Mouse (Mus musculus): ENCODE data around the gene Ctnnbl1.
A peak's percentile ranks its signal among the peaks of the same experiment; 100 is the strongest.

Ctnnbl1 gene

DNA sequence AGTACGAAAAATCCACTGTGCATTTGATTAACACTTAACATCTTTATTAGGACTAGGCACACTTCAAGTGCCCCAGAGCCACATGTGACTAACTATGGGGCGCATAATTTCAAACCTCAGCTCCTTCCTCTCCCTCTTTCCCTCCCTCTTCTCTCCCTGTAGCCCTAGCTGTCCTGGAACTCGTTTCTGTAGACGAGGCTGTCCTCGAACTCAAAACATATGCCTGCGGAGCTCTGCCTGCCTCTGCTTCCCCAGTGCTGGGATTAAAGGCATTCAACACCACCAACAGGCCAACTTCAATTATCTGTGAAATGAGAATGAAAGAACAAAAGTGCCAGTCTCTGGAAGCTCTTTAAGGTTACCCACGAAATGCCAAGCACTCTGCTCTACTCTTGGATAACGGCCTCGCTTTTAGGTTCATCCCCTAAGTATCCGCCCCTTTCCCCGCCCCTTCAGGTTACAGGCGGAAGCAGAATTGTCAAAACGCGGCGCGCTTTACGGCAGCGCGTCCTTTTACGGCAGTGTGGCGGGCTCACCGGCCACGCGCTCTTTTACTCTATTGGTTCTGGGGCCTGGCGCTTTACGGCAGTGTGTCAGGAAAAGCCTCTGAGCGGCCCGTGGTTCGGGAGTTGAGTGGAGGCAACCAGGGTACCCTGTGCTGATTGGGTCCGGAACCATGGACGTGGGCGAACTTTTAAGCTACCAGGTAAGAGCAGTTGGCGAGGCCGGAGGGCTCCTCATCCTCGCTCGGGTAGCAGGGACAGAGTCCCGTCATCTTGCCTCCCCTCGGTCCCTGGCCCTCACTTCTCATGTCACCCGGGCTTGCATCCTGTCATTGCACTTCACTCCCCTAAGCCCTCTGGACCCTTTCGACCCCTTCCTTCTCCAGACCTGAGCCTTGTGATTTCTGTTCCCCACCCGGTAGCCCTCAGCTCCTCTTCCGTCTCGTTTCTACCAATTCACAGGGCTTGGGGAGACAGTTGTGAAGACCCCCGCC, at the start of gene Ctnnbl1:
Gene Ctnnbl1 (plus strand): TSS at position 548 of the 997 bp plus-strand sequence.
- peak; percentile 100 for DNase-seq (ENCODE audit: low spot score in 2 of 2)

DNA sequence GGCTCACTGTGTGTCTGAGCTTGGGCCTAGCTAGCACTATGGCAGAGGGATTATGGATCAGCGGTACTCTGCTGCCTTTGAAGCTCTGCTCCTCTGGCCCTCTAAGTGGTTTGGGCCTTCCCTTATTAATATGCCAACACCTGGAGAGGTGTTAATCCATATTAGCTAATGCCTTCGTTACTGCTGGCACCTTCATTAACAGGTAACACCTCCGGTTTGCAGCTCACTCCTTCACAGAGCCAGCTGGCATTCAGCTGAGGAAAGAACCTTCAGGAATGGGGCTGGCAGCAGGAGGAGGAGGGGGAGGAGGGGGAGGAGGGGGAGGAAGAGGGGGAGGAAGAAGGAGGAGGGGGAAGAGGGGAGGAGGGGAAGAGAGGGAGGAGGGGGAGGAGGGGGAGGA, 49.7 kb upstream of the Ctnnbl1 start:
- DNase-seq (ENCODE audit: low spot score in 2 of 2), result no peak

GRCm38 (mm10) chr2:157691266-157692105, 45.7 kb upstream of the Ctnnbl1 start:
- no peak for DNase-seq (ENCODE audit: low spot score in 2 of 2)

GRCm38 (mm10) chr2:157692365-157692932, 44.8 kb upstream of the Ctnnbl1 start:
- DNase-seq (ENCODE audit: low spot score in 2 of 2), result no peak

DNA sequence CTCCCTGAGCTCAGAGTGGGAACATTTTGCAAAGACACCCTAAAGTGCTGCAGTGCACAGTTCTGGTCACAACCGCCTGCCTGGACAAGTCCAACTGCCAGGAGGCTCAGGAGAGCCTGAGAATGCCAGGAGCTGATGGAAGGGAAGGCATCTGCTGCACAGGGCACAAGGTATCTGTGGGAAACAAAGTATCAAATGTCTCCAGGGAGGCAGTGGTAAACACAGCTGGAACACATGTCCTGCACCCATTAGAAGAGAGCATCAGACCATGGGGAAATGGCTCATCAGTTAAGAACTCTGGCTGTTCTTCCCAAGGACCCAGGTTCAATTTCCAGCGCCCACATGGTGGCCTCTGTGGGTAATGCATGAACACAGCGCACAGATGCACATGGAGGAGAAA, 43.6 kb upstream of the Ctnnbl1 start:
- DNase-seq (ENCODE audit: low spot score in 2 of 2), result no peak

- DNase-seq (ENCODE audit: low spot score in 2 of 2), result peak; percentile 40 to 41
Measured at GRCm38 (mm10) chr2:157696297-157696731, 40.9 kb upstream of the Ctnnbl1 start.

DNA sequence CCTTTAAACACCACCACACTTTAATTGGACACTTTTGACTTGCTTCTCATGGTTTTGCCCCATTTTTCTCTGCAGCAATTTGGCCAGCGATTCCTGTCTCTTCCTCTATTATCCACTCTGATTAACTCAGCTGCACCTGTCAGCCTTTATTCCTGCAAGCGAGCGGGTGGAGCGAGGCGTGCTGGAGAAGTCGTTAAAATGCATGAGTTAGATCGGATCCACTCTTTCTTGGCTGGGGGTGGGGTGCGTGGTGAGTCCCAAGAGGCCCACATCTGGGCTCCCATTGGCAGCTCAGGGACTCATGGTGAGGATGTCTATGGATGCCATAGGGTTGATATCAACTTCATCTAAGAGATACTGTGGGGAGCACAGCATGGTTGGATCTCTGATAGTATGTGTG, 34.0 kb upstream of the Ctnnbl1 start:
- peak; percentile 10 to 13 for DNase-seq (ENCODE audit: low spot score in 2 of 2)

DNA sequence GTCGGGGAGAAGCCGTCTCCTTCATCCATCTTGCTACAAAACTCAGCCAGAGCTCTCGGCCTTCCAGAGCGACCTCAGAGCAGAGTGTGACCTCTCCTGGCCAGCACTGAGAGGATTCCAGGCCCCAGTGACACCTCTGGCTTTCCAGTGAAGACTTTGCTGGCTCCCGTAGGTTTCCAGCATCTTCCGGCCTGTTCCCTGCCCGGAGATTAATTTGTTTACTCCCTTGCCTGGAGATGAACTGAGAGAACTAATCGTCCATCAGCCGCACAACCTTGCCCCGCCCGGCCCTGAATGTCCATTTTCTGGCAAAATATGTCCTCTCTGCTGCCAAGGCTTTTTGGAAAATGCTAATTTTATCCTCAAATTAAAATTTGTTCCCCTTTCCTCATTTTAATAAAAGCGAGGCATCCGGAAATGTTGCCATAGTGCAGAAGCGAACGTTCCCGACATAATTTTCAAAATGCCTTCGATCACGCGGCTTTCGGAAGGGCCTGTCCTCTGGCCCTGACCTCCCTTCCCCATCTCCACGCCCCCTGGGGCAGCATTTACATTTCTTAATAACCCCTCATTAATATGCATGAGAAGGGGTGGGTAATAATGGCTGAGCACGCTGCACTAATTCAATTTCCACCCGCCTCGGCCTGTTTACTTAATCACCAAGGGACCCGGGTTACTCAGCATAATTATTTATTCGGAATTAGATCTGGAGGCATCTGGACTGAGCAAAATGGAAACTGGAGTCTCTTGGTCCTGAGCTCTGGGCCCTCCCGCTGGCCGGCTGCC, 32.0 kb upstream of the Ctnnbl1 start:
- DNase-seq (ENCODE audit: low spot score in 2 of 2), result peak; percentile 3 to 15

GRCm38 (mm10) chr2:157705777-157706158, 31.4 kb upstream of the Ctnnbl1 start:
- no peak for DNase-seq (ENCODE audit: low spot score in 2 of 2)

GRCm38 (mm10) chr2:157707191-157707923, 29.8 kb upstream of the Ctnnbl1 start:
- no peak for DNase-seq (ENCODE audit: low spot score in 2 of 2)

DNA sequence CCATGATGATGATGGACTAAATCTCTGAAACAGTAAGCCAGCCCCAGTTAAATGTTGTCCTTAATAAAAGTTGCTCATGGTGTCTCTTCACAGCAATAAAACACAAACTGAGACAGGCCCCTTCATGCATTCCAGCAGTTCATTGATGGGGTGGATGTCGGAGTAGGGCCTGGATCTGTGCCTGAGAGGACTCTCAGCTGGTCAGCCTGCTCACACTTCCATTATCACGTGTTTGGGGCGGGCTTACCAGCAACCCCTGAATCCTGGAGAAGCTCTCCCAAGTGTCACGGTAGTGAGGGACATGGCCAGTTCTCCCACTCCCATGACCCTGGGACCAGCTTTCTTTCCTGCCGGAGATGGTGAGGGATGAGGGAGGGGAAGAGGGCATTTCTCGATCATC, 24.5 kb upstream of the Ctnnbl1 start:
- DNase-seq (ENCODE audit: low spot score in 2 of 2), result no peak

GRCm38 (mm10) chr2:157715586-157716191, 21.5 kb upstream of the Ctnnbl1 start:
- no peak for DNase-seq (ENCODE audit: low spot score in 2 of 2)

DNA sequence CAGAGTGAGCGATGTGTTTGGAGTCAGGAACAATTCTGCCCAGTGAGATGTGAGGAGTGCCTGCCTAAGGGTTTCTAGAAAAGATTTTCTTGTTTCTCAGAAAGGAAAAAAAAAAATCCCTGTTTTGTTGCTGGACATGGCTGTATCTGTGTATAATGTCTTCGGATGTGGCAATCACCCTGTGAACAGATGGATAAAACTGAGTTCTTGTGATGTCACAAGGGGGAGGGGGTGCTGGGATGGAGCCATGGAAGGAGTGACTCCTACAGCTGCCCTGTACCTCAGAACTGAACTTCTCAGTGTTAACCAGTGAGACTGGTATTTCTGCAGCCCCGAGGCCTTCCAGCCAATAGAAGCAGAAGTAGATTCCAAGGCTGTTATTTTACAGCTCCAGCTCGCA, 18.8 kb upstream of the Ctnnbl1 start:
- no peak for DNase-seq (ENCODE audit: low spot score in 2 of 2)

GRCm38 (mm10) chr2:157723883-157724573, 13.2 kb upstream of the Ctnnbl1 start:
- no peak for DNase-seq (ENCODE audit: low spot score in 2 of 2)

GRCm38 (mm10) chr2:157724574-157724914, 12.7 kb upstream of the Ctnnbl1 start:
- DNase-seq (ENCODE audit: low spot score in 2 of 2), result no peak

GRCm38 (mm10) chr2:157744619-157745018, 7.4 kb downstream of the Ctnnbl1 start:
- no peak for DNase-seq (ENCODE audit: low spot score in 2 of 2)

- DNase-seq (ENCODE audit: low spot score in 2 of 2), result no peak
Measured at GRCm38 (mm10) chr2:157745735-157746134, 8.5 kb downstream of the Ctnnbl1 start.

- DNase-seq (ENCODE audit: low spot score in 2 of 2), result no peak
Measured at GRCm38 (mm10) chr2:157746558-157746957, 9.4 kb downstream of the Ctnnbl1 start.

DNA sequence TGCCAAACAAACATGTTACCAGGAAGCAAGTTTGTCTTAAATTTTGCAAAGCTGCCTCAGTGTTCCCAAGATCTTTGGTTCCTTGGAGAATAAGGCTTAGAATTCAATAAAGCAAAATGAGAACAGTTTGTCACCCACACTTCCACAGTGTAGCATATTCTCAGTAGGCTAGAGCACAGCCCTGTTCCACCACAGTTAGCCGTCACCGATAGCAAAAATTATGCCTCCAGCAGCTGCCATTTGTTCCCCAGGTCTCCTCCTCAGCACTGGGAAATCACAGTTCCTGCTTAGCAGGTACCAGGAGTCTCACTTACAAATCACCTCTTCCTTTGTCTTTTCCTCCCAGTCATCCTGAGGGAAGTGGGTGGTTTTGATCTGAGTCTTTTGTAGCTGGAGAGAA, 10.8 kb downstream of the Ctnnbl1 start:
- DNase-seq (ENCODE audit: low spot score in 2 of 2), result peak in 1 of 2 experiments; percentile 32

DNA sequence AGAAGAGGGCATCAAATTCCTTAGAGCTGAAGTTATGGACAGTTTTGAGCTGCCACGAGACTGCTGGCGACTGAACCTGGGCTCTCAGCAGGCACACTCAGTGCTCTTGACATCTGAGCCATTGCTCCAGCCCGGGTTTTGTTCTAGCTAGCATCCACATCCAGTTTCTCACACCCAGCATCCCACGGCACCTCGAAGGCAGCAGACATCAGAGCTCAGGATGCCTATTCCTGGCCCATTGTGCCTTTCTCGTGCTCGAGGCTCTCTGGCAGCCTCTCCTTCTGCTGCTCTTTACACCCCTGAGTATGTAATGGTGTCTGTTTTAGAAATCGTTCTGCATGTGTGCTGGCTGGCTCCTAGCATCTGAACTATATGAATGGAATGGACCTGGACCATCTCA, 13.3 kb downstream of the Ctnnbl1 start:
- DNase-seq (ENCODE audit: low spot score in 2 of 2), result no peak
